Comparison of ENCODE assay signal across 8 mouse cellular contexts in the genomic region with DNA sequence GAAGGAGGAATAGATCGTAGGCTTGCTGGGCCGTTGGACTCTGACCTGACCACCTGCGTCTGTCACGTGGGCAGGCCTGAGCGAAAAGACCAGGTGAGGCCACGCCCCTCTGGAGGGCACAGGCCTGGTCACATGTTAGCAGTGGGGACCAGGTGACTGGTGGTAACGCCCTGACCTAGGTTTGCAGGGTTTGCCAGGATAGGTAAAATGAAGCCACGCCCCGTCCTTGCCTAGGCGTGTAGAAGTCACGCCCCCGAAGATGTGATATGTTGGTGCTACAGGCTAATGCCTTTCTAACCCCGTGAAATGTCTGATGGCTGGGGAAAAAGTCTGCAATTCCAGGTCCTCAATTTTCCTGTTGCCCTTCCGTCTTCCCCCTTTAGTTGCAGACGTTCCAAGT. TPM values are rescaled to one million over a fixed set of nuclear protein-coding genes. Genes with fewer than 3 reads are reported as not detected.
DNase-seq lines count a peak whose midpoint lies in the region; ATAC-seq lines count a peak whose summit lies in the region.

No protein-coding gene starts in this region.

- DNase-seq in left cerebral cortex, postnatal 4 days: peak; percentile 43
- no peak for DNase-seq in left cerebral cortex, adult 11 months (ENCODE audit: low spot score)
- DNase-seq in cerebellum, adult 9-10 months: peak; percentile 85
- DNase-seq in hindbrain, embryonic 10.5 days (ENCODE audit: low spot score): no peak
- DNase-seq in frontal cortex, postnatal 36 days (ENCODE audit: low spot score in 2 of 2): no peak
- no peak for DNase-seq in layer of hippocampus, adult 18-20 months (ENCODE audit: low spot score in 2 of 2)

- peak overlapping the region; percentile 89 for H3K27ac ChIP-seq in hindbrain, embryonic 10.5 days
- H3K27ac ChIP-seq in limb, embryonic 12.5 days: 0 out of 2 replicates have a peak overlapping the region, but pooled peaks have one; percentile 53
- H3K27ac ChIP-seq in midbrain, embryonic 12.5 days (replicated peaks): peak overlapping the region; percentile 65; the same call in 1 of the 2 replicates

- peak overlapping the region; percentile 66 for H3K9ac ChIP-seq in limb, embryonic 12.5 days (replicated peaks)
- peak overlapping the region; percentile 75 for H3K9ac ChIP-seq in midbrain, embryonic 12.5 days (replicated peaks)

- H3K36me3 ChIP-seq in hindbrain, embryonic 10.5 days: no peaks in the 10 kb centered on the region
- no peaks in the 10 kb centered on the region; the same call in 1 of the 2 replicates for H3K36me3 ChIP-seq in limb, embryonic 12.5 days
- no peaks in the 10 kb centered on the region for H3K36me3 ChIP-seq in midbrain, embryonic 12.5 days

- 1% methylated on average over 15 of the region's 15 CpGs for WGBS in hindbrain, embryonic 10.5 days
- WGBS in limb, embryonic 12.5 days: 2% methylated on average over 15 of the region's 15 CpGs
- 4% methylated on average over 15 of the region's 15 CpGs for WGBS in midbrain, embryonic 12.5 days

- intact Hi-C loops in left cerebral cortex, postnatal 4 days (cut with DNase I): no loop called here

- peaks cover 37% of the 10 kb centered on the region for H3K4me1 ChIP-seq in hindbrain, embryonic 10.5 days (replicated peaks)
- H3K4me1 ChIP-seq in limb, embryonic 12.5 days (replicated peaks): peaks cover 24% of the 10 kb centered on the region
- peaks cover 28% of the 10 kb centered on the region for H3K4me1 ChIP-seq in midbrain, embryonic 12.5 days

- peaks cover 62% of the 10 kb centered on the region for H3K27me3 ChIP-seq in hindbrain, embryonic 10.5 days (ENCODE audit: insufficient read depth, poor library complexity, severe bottlenecking)
- H3K27me3 ChIP-seq in limb, embryonic 12.5 days: peaks cover 32% of the 10 kb centered on the region
- H3K27me3 ChIP-seq in midbrain, embryonic 12.5 days: peaks cover 62% of the 10 kb centered on the region

- H3K4me3 ChIP-seq in hindbrain, embryonic 10.5 days: peak overlapping the region; percentile 66
- peak overlapping the region; percentile 61 for H3K4me3 ChIP-seq in limb, embryonic 12.5 days (replicated peaks)
- peak overlapping the region; percentile 59 for H3K4me3 ChIP-seq in midbrain, embryonic 12.5 days

- no peaks in the 10 kb centered on the region for H3K9me3 ChIP-seq in hindbrain, embryonic 10.5 days
- H3K9me3 ChIP-seq in limb, embryonic 12.5 days: no peaks in the 10 kb centered on the region
- no peaks in the 10 kb centered on the region for H3K9me3 ChIP-seq in midbrain, embryonic 12.5 days

- peak overlapping the region; percentile 82 for H3K4me2 ChIP-seq in limb, embryonic 12.5 days
- peak overlapping the region; percentile 92 for H3K4me2 ChIP-seq in midbrain, embryonic 12.5 days (replicated peaks)

- peak; percentile 38; the same call in 1 of the 2 replicates for ATAC-seq in limb, embryonic 12.5 days (ENCODE audit: insufficient number of reproducible peaks, insufficient read depth, low FRiP score, low TSS enrichment, low read depth)
- ATAC-seq in midbrain, embryonic 12.5 days (ENCODE audit: low FRiP score, low read depth): peak; percentile 35

RNA-seq across cellular contexts. Expression of a gene that starts 0.4 kb away (rescaled TPM):
- total RNA-seq in left cerebral cortex, postnatal 4 days (2021): 10 to 100 TPM; 28.3 to 32.5 TPM
- polyA plus RNA-seq in hindbrain, embryonic 10.5 days (2016; fragmentation: Nextera tagmentation; extraction: Ambion mirVana): 14.5 and 16.8 TPM in 2 replicates
- 19.3 and 19.7 TPM in 2 replicates for polyA plus RNA-seq in limb, embryonic 12.5 days (2016; fragmentation: Nextera tagmentation; extraction: Ambion mirVana)
- polyA plus RNA-seq in midbrain, embryonic 12.5 days (2016; fragmentation: Nextera tagmentation; extraction: Ambion mirVana): 17.7 and 18.7 TPM in 2 replicates
- 1 to 10 TPM; 8.1 to 9.5 TPM for total RNA-seq in layer of hippocampus, adult 18-20 months (2021)

RNA-seq across cellular contexts. Expression of a gene that starts 12.3 kb away (rescaled TPM):
- 10 to 100 TPM; 12.5 to 13.5 TPM for total RNA-seq in left cerebral cortex, postnatal 4 days (2021)
- polyA plus RNA-seq in hindbrain, embryonic 10.5 days (2016; fragmentation: Nextera tagmentation; extraction: Ambion mirVana): 6.5 and 8.7 TPM in 2 replicates
- polyA plus RNA-seq in limb, embryonic 12.5 days (2016; fragmentation: Nextera tagmentation; extraction: Ambion mirVana): 7.6 and 10.5 TPM in 2 replicates
- 6.0 and 6.5 TPM in 2 replicates for polyA plus RNA-seq in midbrain, embryonic 12.5 days (2016; fragmentation: Nextera tagmentation; extraction: Ambion mirVana)
- 100 to 1,000 TPM; 102 to 103 TPM for total RNA-seq in layer of hippocampus, adult 18-20 months (2021)

RNA-seq across cellular contexts. Expression of a gene that starts 21.3 kb away (rescaled TPM):
- total RNA-seq in left cerebral cortex, postnatal 4 days (2021): 10 to 100 TPM; 41.1 to 42.1 TPM
- 137 and 146 TPM in 2 replicates for polyA plus RNA-seq in hindbrain, embryonic 10.5 days (2016; fragmentation: Nextera tagmentation; extraction: Ambion mirVana)
- 105 and 122 TPM in 2 replicates for polyA plus RNA-seq in limb, embryonic 12.5 days (2016; fragmentation: Nextera tagmentation; extraction: Ambion mirVana)
- 91.9 and 98.7 TPM in 2 replicates for polyA plus RNA-seq in midbrain, embryonic 12.5 days (2016; fragmentation: Nextera tagmentation; extraction: Ambion mirVana)
- total RNA-seq in layer of hippocampus, adult 18-20 months (2021): 10 to 100 TPM; 41.8 to 46.2 TPM

RNA-seq across cellular contexts. Expression of a gene that starts 21.4 kb away (rescaled TPM):
- total RNA-seq in left cerebral cortex, postnatal 4 days (2021): 100 to 1,000 TPM; 665 to 681 TPM
- 1,241 and 1,456 TPM in 2 replicates for polyA plus RNA-seq in hindbrain, embryonic 10.5 days (2016; fragmentation: Nextera tagmentation; extraction: Ambion mirVana)
- polyA plus RNA-seq in limb, embryonic 12.5 days (2016; fragmentation: Nextera tagmentation; extraction: Ambion mirVana): 1,079 and 1,120 TPM in 2 replicates
- 1,292 and 1,309 TPM in 2 replicates for polyA plus RNA-seq in midbrain, embryonic 12.5 days (2016; fragmentation: Nextera tagmentation; extraction: Ambion mirVana)
- 100 to 1,000 TPM; 319 to 358 TPM for total RNA-seq in layer of hippocampus, adult 18-20 months (2021)

RNA-seq across cellular contexts. Expression of a gene that starts 21.6 kb away (rescaled TPM):
- not detected for total RNA-seq in left cerebral cortex, postnatal 4 days (2021)
- polyA plus RNA-seq in hindbrain, embryonic 10.5 days (2016; fragmentation: Nextera tagmentation; extraction: Ambion mirVana): not detected in 2 replicates
- not detected in 2 replicates for polyA plus RNA-seq in limb, embryonic 12.5 days (2016; fragmentation: Nextera tagmentation; extraction: Ambion mirVana)
- polyA plus RNA-seq in midbrain, embryonic 12.5 days (2016; fragmentation: Nextera tagmentation; extraction: Ambion mirVana): not detected in 2 replicates
- not detected for total RNA-seq in layer of hippocampus, adult 18-20 months (2021)

Comparison
In these comparisons a context has a peak if more than half of its experiments do, and no peak if none do; other contexts are left out.
1. DNase-seq: peak in left cerebral cortex, postnatal 4 days (single experiment) and cerebellum, adult 9-10 months (single experiment); none in left cerebral cortex, adult 11 months (single experiment), hindbrain, embryonic 10.5 days (single experiment), frontal cortex, postnatal 36 days (0 of 2) and layer of hippocampus, adult 18-20 months (0 of 2).
2. Peak in every context shown above with its lines, with median percentiles within 50 percentile points of each other: H3K27ac ChIP-seq and H3K4me3 ChIP-seq.